Comparison of ENCODE assay signal across 16 mouse cellular contexts in the genomic region with DNA sequence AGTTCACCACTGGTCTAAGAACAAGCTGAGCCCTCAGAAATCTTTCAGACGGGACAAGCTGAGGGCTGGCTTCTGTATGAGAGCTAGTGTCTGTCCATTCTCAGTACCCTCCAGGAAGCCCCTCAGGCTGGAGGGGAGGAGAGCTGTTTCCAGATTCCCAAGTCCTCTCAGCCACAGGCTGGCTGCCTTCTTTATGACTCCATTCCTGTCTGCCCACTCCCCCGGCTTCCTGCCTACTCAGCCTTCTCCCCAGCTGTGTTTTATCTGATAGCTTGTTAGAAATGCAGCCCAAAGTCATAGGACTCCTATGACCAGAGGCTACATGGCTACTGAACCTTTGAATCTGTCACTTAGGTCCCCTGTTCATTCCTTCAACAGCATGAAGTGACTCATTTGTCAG. TPM values are rescaled to one million over a fixed set of nuclear protein-coding genes. Genes with fewer than 3 reads are reported as not detected.
DNase-seq lines count a peak whose midpoint lies in the region; ATAC-seq lines count a peak whose summit lies in the region.
"Had no signal": no experiment of that assay in that cellular context is flagged by ENCODE, and none has a peak within 500 bp of the region (broad histone marks: within the 10 kb centered on the region; RNA-seq: fewer than 3 reads in every experiment).

No protein-coding gene starts in this region.

- no peaks in the 10 kb centered on the region for H3K9me3 ChIP-seq in intestine, embryonic 16.5 days (ENCODE audit: control insufficient read depth, low read length)
- H3K9me3 ChIP-seq in intestine, embryonic 15.5 days: no peaks in the 10 kb centered on the region

- no peaks in the 10 kb centered on the region for H3K36me3 ChIP-seq in intestine, embryonic 16.5 days (ENCODE audit: control insufficient read depth, insufficient read depth, low read length)
- H3K36me3 ChIP-seq in intestine, embryonic 15.5 days: no peaks in the 10 kb centered on the region

- H3K4me2 ChIP-seq in intestine, embryonic 16.5 days (ENCODE audit: low read depth, low read length): no peak overlapping the region
- H3K4me2 ChIP-seq in intestine, embryonic 15.5 days (replicated peaks): no peak overlapping the region

- DNase-seq in embryo, embryonic 11 days: peak; percentile 22
- no peak for DNase-seq in embryo, embryonic 9.5 days (ENCODE audit: extremely low spot score)
- DNase-seq in Muller cell, postnatal 12 days (ENCODE audit: inconsistent ontology term): peak; percentile 29
- DNase-seq in kidney, postnatal 4 days: peak; percentile 68 to 78
- DNase-seq in layer of hippocampus, adult 9-10 months (ENCODE audit: low spot score): no peak
- DNase-seq in cerebellum, adult 11-12 months: no peak
- DNase-seq: forebrain, postnatal 0 days; heart, postnatal 14 days; lung, adult 2 months; right cerebral cortex, postnatal 4 days; thymus, postnatal 14 days had no signal

- WGBS in intestine, embryonic 16.5 days: 28% methylated on average over 2 of the region's 2 CpGs
- WGBS in intestine, embryonic 15.5 days: 23% methylated on average over 2 of the region's 2 CpGs

- H3K27ac ChIP-seq in intestine, embryonic 16.5 days (ENCODE audit: low read length): no peak overlapping the region
- H3K27ac ChIP-seq in intestine, embryonic 15.5 days: no peak overlapping the region

- H3K27me3 ChIP-seq in intestine, embryonic 16.5 days (replicated peaks; ENCODE audit: control insufficient read depth, insufficient read depth, low read length): no peaks in the 10 kb centered on the region
- H3K27me3 ChIP-seq in intestine, embryonic 15.5 days (replicated peaks): no peaks in the 10 kb centered on the region

- no peak overlapping the region for H3K4me3 ChIP-seq in intestine, embryonic 16.5 days (ENCODE audit: low read length)
- H3K4me3 ChIP-seq in intestine, embryonic 15.5 days (replicated peaks): no peak overlapping the region

- ATAC-seq in intestine, embryonic 16.5 days: peak; percentile 16; the same call in 1 of the 2 replicates
- ATAC-seq in intestine, embryonic 15.5 days: no peak
- ATAC-seq: midbrain, embryonic 16.5 days had no signal

- no peak overlapping the region for H3K9ac ChIP-seq in intestine, embryonic 16.5 days (ENCODE audit: low read depth, low read length)
- no peak overlapping the region for H3K9ac ChIP-seq in intestine, embryonic 15.5 days
- H3K9ac ChIP-seq: forebrain, postnatal 0 days had no signal

- no peaks in the 10 kb centered on the region for H3K4me1 ChIP-seq in intestine, embryonic 16.5 days (ENCODE audit: control insufficient read depth, insufficient read depth, low read length)
- H3K4me1 ChIP-seq in intestine, embryonic 15.5 days (replicated peaks): 0 out of 2 replicates have a peak, but pooled peaks cover 6% of the 10 kb centered on the region

RNA-seq across cellular contexts. Expression of a gene that starts 40.8 kb away (rescaled TPM):
- 7.6 and 8.6 TPM in 2 replicates for polyA plus RNA-seq in intestine, embryonic 16.5 days (2015; fragmentation: Nextera tagmentation; extraction: Ambion mirVana)
- 6.4 and 7.8 TPM in 2 replicates for polyA plus RNA-seq in intestine, embryonic 15.5 days (2015; fragmentation: Nextera tagmentation; extraction: Ambion mirVana)

RNA-seq across cellular contexts. Expression of a gene that starts 50.2 kb away (rescaled TPM):
- polyA plus RNA-seq in intestine, embryonic 16.5 days (2015; fragmentation: Nextera tagmentation; extraction: Ambion mirVana): 0.82 and 0.92 TPM in 2 replicates
- polyA plus RNA-seq in intestine, embryonic 15.5 days (2015; fragmentation: Nextera tagmentation; extraction: Ambion mirVana): 1.8 and 2.3 TPM in 2 replicates
- polyA plus RNA-seq: gonadal fat pad, adult 2 months; limb, embryonic 14.5 days; lung, adult 2 months had no signal

Comparison
In these comparisons a context has a peak if more than half of its experiments do, and no peak if none do; other contexts are left out.
1. DNase-seq: peak in embryo, embryonic 11 days (single experiment), Muller cell, postnatal 12 days (single experiment) and kidney, postnatal 4 days (2 of 2); none in embryo, embryonic 9.5 days (single experiment), layer of hippocampus, adult 9-10 months (single experiment) and cerebellum, adult 11-12 months (single experiment).